Mouse (Mus musculus): ENCODE data around the gene Mrpl47.
"Not testable (repeated sequence)": the region's sequence is repeated elsewhere in the genome, so short reads cannot be mapped to it uniquely, and the experiment has no call there.

The Mrpl47 gene

GRCm38 (mm10) chr3:32705647-32706348, 31.6 kb downstream of the Mrpl47 start, which contains the start of gene Actl6a:
Gene Actl6a, plus strand, starts transcription at chr3:32706298.
- not testable (repeated sequence) for DNase-seq (ENCODE audit: low spot score)

DNA sequence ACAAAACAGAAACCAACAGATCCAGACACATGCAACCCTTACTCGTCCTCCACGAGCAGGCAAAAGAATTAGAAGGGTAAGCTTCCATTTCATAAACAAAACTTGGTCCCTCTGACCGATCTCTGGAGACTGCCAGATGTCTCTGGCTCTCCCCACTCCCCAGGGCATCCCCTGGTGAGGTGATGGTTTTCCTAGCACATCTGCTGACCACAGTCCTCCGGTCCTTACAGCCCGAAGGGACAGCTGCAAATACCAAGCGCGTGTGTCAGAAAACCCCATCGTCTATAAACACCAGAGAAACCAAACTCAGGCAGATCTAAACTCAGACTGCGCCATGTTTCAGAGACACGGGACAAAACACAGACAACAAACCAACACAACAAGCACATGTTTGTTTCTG, 32.8 kb downstream of the Mrpl47 start:
- DNase-seq (ENCODE audit: low spot score), result not testable (repeated sequence)

DNA sequence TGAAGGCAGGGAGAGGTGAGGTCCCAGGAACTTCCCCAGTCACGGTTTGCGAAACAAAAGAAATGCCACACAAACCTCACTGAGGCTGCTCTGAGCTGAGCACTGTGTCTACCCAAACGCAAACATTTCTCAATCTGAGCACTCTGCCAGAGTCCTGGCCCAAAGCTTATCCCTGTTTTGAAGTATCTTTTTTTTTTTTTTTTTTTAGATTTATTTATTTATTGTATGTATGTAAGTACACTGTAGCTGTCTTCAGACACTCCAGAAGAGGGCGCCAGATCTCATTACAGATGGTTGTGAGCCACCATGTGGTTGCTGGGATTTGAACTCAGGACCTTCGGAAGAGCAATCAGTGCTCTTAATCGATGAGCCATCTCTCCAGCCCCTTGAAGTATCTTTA, 33.4 kb downstream of the Mrpl47 start:
- not testable (repeated sequence) for DNase-seq (ENCODE audit: low spot score)

- peak; percentile 74 for DNase-seq (ENCODE audit: low spot score)
These were observed 39.1 kb downstream of the Mrpl47 start for GRCm38 (mm10) chr3:32698228-32698863.

DNA sequence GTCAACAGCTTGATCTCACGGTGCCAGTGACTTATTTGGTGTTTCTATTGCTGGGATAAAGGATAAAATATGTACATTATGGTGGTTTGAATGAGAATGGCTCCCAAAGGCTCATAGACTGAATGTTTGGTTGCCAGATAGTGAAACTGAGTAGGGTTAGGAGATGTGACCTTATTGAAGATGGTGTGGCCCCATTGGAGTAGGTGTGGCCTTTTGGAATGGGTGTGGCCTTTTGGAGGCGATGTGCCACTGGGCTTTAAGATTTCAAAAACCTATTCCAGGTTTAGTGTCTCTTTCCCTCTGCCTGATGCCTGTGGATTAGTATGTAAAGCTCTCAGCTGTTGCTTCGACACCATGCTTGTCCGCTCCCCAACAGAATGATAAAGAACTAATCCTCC, 41.8 kb downstream of the Mrpl47 start:
- DNase-seq (ENCODE audit: low spot score), result no peak

GRCm38 (mm10) chr3:32694737-32695582, 42.4 kb downstream of the Mrpl47 start:
- DNase-seq (ENCODE audit: low spot score), result no peak

DNA sequence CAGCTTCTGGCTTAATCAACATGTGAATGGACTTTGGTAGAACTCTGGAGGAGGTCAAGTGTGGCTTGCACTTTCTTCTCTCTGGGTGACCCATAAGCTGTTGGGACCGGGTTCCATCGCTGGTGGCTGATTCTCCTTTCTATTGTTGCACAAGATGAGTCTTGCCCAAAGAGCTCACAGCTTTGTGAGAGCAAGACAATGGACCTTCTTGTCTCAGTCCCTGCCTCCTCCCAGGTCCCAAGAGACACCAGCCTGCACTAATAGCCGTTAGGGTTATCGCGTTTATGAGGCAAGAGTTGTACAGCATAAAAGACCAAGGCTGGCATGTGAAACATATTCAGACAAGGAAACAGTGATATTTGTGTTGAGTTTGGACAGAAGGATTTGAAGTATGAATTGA, 43.2 kb downstream of the Mrpl47 start:
- no peak for DNase-seq (ENCODE audit: low spot score)

DNA sequence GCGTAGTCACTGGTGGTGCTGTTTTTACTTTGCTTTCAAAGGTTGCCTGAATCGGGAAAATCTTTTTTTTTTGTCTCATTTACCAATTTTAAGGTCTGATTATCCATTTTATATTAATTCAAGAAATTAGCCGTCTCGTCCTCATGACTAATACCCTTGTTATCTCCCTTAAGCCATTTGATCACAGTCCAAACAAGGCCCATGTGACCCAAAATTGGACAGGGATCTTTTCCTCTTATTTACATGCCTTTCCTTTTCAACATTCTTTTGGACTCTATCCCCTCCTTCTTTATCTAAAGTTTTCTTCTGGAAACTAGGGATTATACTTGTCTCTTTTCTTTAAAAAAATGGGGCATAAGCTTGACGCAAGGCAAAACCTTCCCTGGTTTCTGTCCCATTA, 45.6 kb downstream of the Mrpl47 start:
- no peak for DNase-seq (ENCODE audit: low spot score)

DNA sequence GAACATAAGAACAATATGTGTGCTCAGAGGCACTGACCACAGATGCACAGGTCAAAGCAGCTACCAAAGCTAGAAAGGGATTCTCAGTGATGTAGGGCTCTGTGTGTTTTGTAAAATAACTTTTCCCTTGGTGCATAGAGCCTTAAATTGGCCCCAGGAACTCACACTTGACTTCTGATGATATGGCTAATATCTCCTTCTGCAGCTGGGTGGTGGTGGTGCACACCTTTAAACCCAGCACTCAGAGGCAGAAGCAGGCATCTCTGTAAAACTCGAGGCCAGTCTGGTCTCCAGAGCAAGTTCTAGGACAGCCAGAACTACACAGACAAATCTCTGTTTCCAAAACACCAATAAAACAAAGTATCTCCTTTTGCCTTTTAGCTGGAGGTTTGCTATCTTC, 46.5 kb downstream of the Mrpl47 start:
- DNase-seq (ENCODE audit: low spot score), result no peak

- no peak for DNase-seq (ENCODE audit: low spot score)
These were observed 47.4 kb downstream of the Mrpl47 start for GRCm38 (mm10) chr3:32690008-32690407.

GRCm38 (mm10) chr3:32689567-32689999, 47.8 kb downstream of the Mrpl47 start:
- no peak for DNase-seq (ENCODE audit: low spot score)

DNA sequence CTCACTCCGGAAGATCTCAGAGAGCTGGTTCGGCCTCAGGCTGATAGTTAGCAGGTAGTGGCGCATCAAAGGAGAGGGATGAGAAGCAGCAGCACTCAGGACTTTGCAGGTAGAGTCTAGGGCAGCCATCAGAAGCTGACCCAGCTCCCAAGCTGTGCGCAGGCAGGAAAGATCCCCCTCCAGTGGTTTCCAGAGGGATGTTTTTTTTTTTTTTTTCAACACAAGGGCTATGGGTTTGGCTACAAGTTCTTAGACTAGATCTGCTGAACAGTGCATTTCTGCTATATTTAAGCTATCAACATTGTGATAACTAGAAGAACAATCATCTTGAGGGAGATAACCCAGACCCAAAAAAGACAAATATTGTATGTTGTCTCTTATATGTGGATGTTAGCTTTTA, 50.2 kb downstream of the Mrpl47 start:
- DNase-seq (ENCODE audit: low spot score), result no peak

DNA sequence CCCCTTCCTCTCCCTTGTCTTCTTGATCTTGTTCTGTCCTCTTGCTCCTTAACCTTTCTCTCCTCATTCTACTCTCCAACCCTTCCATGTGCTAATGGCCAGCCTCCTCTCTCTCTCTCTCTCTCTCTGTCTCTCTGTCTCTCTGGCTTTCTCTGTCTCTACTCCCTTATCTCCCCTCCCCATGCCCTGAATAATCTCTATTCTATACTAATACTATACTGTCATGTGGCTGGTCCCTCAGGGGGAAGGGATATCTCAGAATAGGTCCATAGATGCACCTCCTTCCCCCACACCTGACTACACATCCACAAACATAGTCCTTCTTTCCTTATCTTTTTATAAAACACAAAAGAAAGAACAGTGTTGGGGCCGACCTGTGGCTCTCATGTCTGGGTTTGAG, 50.9 kb downstream of the Mrpl47 start:
- DNase-seq (ENCODE audit: low spot score), result no peak

DNA sequence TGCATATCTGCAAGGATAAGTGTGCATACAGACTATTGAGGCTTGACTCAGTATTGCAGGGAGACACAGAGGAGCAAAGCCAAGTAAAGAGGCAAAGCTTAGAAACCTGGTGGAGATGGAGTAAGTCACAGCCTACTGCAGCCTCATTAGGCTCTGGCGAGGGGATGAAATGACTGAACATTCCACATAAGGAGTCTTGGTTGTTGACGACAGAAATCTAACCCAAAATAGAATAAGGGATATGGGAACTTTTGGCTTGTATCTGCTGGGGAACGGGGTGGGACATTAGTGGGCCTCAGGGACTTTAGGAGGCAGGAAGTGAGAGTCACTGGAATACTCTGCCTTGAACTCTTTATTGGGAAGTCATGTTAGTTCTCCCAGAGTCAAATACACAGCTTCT, 52.8 kb downstream of the Mrpl47 start:
- DNase-seq (ENCODE audit: low spot score), result no peak

- no peak for DNase-seq (ENCODE audit: low spot score)
These were observed 54.4 kb downstream of the Mrpl47 start for GRCm38 (mm10) chr3:32682910-32683531.

GRCm38 (mm10) chr3:32676393-32676792, 61.0 kb downstream of the Mrpl47 start:
- no peak for DNase-seq (ENCODE audit: low spot score)

Data from MN1 (cell line).